Mouse (Mus musculus) intestine, embryonic 14.5 days (tissue): ENCODE data around the gene Dnaaf1. TPM values are rescaled to one million over a fixed set of nuclear protein-coding genes. Genes with fewer than 3 reads are reported as not detected.
A peak's percentile ranks its signal among the peaks of the same experiment; 100 is the strongest.

Experiments
- ATAC-seq: fragments of 200-750 bp; cut with Nextera tagmentation; replicated peaks from 2 replicates; pipeline ENCODE4 v1.8.0; 2017; ENCODE audit warnings: low read depth, moderate number of reproducible peaks, moderate TSS enrichment, moderate library complexity; ENCODE audit not compliant: low FRiP score, low TSS enrichment
- DNase-seq: peaks from one replicate; pipeline ENCODE4 v3.0.0-alpha.2; 2018; ENCODE audit warnings: low spot score
- H3K27ac ChIP-seq: fragments of 300-500 bp; sonication (generic); 2 replicates; pipeline ENCODE4 v1.5.1; 2014; ENCODE audit warnings: low read depth, mild to moderate bottlenecking, control low read depth
- H3K27me3 ChIP-seq: fragments of 300-500 bp; sonication (generic); replicated peaks from 2 replicates; pipeline ENCODE4 v1.6.1; 2014; ENCODE audit warnings: low read length, control low read depth; ENCODE audit not compliant: control insufficient read depth, insufficient read depth
- H3K36me3 ChIP-seq: fragments of 300-500 bp; sonication (generic); 2 replicates; pipeline ENCODE4 v1.6.1; 2014; ENCODE audit warnings: low read length, control low read depth; ENCODE audit not compliant: control insufficient read depth, insufficient read depth
- H3K4me1 ChIP-seq: fragments of 300-500 bp; sonication (generic); replicated peaks from 2 replicates; pipeline ENCODE4 v1.6.1; 2014; ENCODE audit warnings: low read length, control low read depth, mixed read lengths; ENCODE audit not compliant: control insufficient read depth, insufficient read depth
- H3K4me2 ChIP-seq: fragments of 300-500 bp; sonication (generic); 2 replicates; pipeline ENCODE4 v1.6.1; 2014; ENCODE audit warnings: low read length
- H3K4me3 ChIP-seq: fragments of 300-500 bp; sonication (generic); 2 replicates; pipeline ENCODE4 v1.5.1; 2014; ENCODE audit warnings: low read depth, low read length, control low read depth, mixed read lengths
- H3K9ac ChIP-seq: fragments of 300-500 bp; sonication (generic); 2 replicates; pipeline ENCODE4 v1.6.1; 2014; ENCODE audit warnings: mild to moderate bottlenecking, low read length
- H3K9me3 ChIP-seq: fragments of 300-500 bp; sonication (generic); 2 replicates; pipeline ENCODE4 v1.6.1; 2016; ENCODE audit warnings: low read length, control low read depth; ENCODE audit not compliant: control insufficient read depth
- WGBS: fragments of 180-500 bp; shearing (Covaris S2); extraction: QIAGEN DNeasy Blood & Tissue Kit; methylation state at CpG from one replicate; pipeline ENCODE4 v1.1.7; 2014; 5-methylcytosine and 5-hydroxymethylcytosine counted together
- polyA plus RNA-seq: library from polyadenylated mRNA; unstranded; fragments of >200 nt; fragmentation: Nextera tagmentation; extraction: Ambion mirVana; gene quantifications from 2 replicates; pipeline ENCODE4 v1.2.1, GENCODE M21; 2014

Gene Dnaaf1
- polyA plus RNA-seq, 1 experiment from 2014 or later: 0.37 TPM

DNA sequence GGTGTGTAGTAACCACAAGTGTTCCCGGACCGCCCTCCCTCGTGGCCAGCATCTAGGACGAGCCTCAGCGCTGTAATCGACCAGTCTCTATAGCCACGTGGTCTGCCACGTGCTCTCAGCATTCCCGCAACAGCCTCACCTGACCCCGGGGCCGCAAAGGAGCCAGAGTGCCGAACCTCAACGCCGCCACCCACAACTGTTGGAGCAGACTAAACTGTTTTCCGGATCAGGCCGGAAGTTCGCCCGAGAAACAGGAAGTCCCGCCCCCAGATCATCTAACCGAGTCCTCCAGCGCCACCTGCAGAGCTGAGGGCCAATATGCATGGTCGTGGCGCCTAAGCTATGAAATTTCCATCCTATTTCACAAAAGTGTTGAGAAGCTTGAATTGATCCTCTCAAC is 30.0 kb downstream of the Dnaaf1 start, which contains the start of gene Taf1c:
Taf1c (minus strand) TSS at position 227 of the 400 bp plus-strand sequence.
- peak within 1 kb of the TSS; percentile 61 for H3K9ac ChIP-seq
- WGBS: under 1% methylated on average over 23 of the region's 23 CpGs
- H3K4me3 ChIP-seq: peak within 1 kb of the TSS; percentile 77
- no peaks in the 10 kb centered on the region for H3K27me3 ChIP-seq
- no peak within 1 kb of the TSS for H3K27ac ChIP-seq
- H3K4me2 ChIP-seq: peak within 1 kb of the TSS; percentile 75
- ATAC-seq (peak; percentile 83), DNase-seq (peak; percentile 97)
- 0 out of 2 replicates have a peak, but pooled peaks cover 5% of the 10 kb centered on the region for H3K9me3 ChIP-seq
- peaks cover 7% of the 10 kb centered on the region; the same call in 1 of the 2 replicates for H3K4me1 ChIP-seq
- peaks cover 26% of the 10 kb centered on the region for H3K36me3 ChIP-seq

DNA sequence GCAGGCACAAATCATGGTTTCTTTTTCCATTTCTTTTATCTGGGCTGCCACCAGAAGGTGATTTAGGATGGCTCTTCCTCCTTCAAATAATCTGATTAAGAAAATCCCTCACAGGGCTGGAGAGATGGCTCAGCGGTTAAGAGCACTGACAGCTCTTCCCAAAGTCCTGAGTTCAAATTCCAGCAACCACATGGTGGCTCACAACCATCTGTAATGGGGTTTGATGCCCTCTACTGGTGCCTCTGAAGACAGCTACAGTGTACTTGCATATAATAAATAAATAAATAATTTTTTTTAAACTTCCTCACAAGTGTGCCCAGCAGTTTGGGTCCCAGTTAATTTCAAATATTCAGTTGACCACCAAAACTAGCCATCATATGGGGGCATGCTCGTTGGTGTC is 31.2 kb downstream of the Dnaaf1 start:
- no peak overlapping the region for H3K4me3 ChIP-seq
- H3K9ac ChIP-seq: no peak overlapping the region
- H3K36me3 ChIP-seq: peaks cover 15% of the 10 kb centered on the region
- no peak overlapping the region for H3K4me2 ChIP-seq
- 80% methylated on average over 2 of the region's 2 CpGs for WGBS
- no peak for ATAC-seq
- no peak for DNase-seq
- no peak overlapping the region for H3K27ac ChIP-seq
- no peaks in the 10 kb centered on the region for H3K27me3 ChIP-seq
- peaks cover 7% of the 10 kb centered on the region; the same call in 1 of the 2 replicates for H3K4me1 ChIP-seq
- H3K9me3 ChIP-seq: 0 out of 2 replicates have a peak, but pooled peaks cover 5% of the 10 kb centered on the region

DNA sequence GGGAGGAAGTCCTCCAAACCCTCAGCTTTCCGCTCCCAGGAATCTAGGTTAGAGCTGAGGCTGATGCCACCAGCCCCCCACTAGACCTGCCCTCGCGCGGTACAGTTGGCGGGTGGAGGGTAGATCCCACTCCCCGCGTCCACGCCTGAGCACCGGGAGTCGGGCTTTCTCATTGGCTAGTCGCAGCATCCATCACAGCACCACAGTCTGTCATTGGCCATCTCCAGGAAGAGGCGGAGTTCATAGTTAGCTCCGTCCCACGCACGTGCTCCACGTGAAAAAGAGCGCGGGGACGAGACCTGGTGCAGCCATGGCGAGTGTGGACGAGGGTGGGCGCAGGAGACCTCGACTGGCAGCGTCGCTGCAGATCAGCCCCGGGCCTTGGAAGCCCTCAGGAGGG is 37.4 kb downstream of the Dnaaf1 start, which contains the start of gene Adad2:
Adad2 (plus strand) TSS at position 277 of the 400 bp plus-strand sequence.
- DNase-seq (no peak), ATAC-seq (no peak)
- no peak within 1 kb of the TSS for H3K27ac ChIP-seq
- no peaks in the 10 kb centered on the region for H3K4me1 ChIP-seq
- 79% methylated on average over 26 of the region's 26 CpGs for WGBS
- H3K9me3 ChIP-seq: 0 out of 2 replicates have a peak, but pooled peaks cover 5% of the 10 kb centered on the region
- H3K4me2 ChIP-seq: no peak within 1 kb of the TSS
- no peak within 1 kb of the TSS for H3K4me3 ChIP-seq
- no peak within 1 kb of the TSS for H3K9ac ChIP-seq
- H3K36me3 ChIP-seq: no peaks in the 10 kb centered on the region
- H3K27me3 ChIP-seq: no peaks in the 10 kb centered on the region

DNA sequence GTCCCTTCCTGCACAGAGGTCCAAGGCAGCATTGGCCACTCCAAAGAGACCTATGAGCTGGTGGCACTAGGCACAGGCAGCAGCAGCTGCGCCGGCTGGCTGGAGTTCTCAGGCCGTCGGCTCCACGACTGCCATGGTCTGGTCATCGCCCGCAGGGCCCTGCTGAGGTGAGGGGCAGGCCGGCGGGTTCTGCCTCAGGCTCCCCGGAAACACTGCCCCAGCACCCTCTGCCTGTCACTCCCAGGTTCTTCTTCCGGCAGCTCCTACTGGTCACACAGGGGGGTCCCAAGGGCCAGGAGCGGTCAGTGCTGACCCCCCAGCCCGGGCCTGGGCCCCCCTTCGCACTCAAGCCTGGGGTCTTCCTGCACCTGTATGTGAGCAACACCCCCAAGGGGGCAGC is 40.1 kb downstream of the Dnaaf1 start:
- H3K4me1 ChIP-seq: no peaks in the 10 kb centered on the region
- H3K27me3 ChIP-seq: no peaks in the 10 kb centered on the region
- WGBS: 81% methylated on average over 12 of the region's 14 CpGs
- H3K36me3 ChIP-seq: no peaks in the 10 kb centered on the region
- DNase-seq (no peak), ATAC-seq (no peak)
- no peak overlapping the region for H3K4me2 ChIP-seq
- H3K9ac ChIP-seq: no peak overlapping the region
- no peak overlapping the region for H3K27ac ChIP-seq
- H3K4me3 ChIP-seq: no peak overlapping the region
- H3K9me3 ChIP-seq: no peaks in the 10 kb centered on the region

DNA sequence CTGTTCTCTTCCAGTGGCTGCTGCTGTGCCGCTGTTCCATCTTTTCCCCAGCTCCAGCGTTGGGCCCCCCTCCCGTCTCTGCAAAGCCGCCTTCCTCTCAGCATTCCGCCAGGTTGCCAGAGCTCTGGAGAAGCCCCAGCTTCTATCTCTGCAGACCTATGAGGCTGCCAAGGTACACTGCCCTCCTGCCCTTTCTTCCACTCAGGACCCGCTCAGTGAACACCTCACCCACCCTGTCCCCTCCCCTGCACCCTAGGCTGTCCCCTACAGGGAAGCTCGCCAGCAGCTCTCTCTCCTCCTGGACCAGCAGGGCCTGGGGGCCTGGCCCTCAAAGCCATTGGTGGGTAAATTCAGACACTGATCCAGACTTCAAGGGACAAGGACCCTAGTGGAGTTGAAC is 41.3 kb downstream of the Dnaaf1 start:
- no peak overlapping the region for H3K9ac ChIP-seq
- H3K27ac ChIP-seq: no peak overlapping the region
- no peak for DNase-seq
- no peak overlapping the region for H3K4me2 ChIP-seq
- ATAC-seq: no peak
- no peaks in the 10 kb centered on the region for H3K4me1 ChIP-seq
- H3K27me3 ChIP-seq: no peaks in the 10 kb centered on the region
- H3K9me3 ChIP-seq: no peaks in the 10 kb centered on the region
- no peaks in the 10 kb centered on the region for H3K36me3 ChIP-seq
- 78% methylated on average over 7 of the region's 7 CpGs for WGBS
- H3K4me3 ChIP-seq: no peak overlapping the region

DNA sequence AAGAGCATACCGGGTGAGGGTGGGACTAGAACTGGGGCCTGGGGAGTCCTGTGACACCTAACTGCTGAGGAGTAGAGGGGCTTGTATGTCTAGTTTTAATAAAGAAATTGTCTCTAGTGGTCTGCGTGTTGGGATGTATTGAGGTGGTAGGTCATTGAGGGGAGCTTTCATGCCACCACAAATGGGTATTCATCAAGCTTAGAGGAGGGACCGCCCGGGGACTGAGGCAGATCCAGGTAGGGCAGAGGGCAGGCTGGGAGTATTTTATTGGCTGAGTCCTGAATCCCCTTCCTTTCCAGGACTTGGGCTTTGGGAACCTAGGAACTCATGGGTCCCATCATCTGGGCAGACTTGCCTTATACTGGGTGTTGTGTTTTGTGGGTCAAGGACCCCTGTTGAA is 41.8 kb downstream of the Dnaaf1 start:
- no peak overlapping the region for H3K4me2 ChIP-seq
- H3K36me3 ChIP-seq: no peaks in the 10 kb centered on the region
- DNase-seq: no peak
- no peaks in the 10 kb centered on the region for H3K27me3 ChIP-seq
- no peak for ATAC-seq
- H3K9ac ChIP-seq: no peak overlapping the region
- no peaks in the 10 kb centered on the region for H3K4me1 ChIP-seq
- no peak overlapping the region for H3K4me3 ChIP-seq
- no peak overlapping the region for H3K27ac ChIP-seq
- WGBS: 89% methylated on average over 4 of the region's 4 CpGs
- no peaks in the 10 kb centered on the region for H3K9me3 ChIP-seq

DNA sequence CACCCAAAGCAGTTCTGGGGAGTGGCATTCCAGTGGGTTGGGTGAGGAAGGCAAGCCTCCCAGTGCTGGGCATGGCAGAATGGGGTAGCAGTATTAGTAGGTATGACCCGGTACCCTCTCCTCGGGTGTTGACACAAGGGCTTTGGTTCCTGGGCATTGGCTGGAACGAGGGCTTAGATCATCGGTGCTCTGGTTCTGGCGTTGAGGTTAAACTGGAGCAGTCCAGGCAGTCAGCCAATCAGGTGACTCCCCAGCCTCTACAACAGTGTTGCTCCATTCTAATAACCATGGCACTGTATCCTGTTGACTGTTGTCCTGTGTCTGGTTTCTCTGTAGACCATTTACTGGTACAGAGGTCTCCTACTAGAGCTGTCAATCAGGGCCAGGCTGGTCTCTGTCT is 42.6 kb downstream of the Dnaaf1 start:
- no peak overlapping the region for H3K4me3 ChIP-seq
- ATAC-seq (no peak), DNase-seq (no peak)
- no peaks in the 10 kb centered on the region for H3K9me3 ChIP-seq
- H3K9ac ChIP-seq: no peak overlapping the region
- no peaks in the 10 kb centered on the region for H3K27me3 ChIP-seq
- no peak overlapping the region for H3K4me2 ChIP-seq
- H3K27ac ChIP-seq: no peak overlapping the region
- WGBS: 89% methylated on average over 5 of the region's 5 CpGs
- H3K4me1 ChIP-seq: no peaks in the 10 kb centered on the region
- H3K36me3 ChIP-seq: no peaks in the 10 kb centered on the region

DNA sequence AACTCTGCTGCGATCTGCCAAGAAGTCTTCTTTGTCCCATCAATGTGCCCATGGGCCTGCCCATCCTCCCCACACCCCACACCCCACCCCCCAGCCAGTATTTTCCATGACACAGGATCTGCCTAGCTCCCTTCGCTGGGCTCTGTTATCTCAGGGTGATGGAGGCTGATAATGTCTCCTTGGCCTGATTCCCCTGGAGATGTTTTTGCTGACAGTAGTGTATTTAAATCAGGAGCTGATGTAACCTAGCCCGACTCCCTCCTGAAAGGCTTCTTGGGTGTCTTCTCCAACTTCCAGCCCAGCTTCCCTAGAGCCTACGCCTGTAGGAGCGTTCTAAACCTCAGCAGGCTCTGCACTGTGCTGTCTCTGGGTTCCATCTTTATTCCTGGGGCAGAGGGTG is 43.9 kb downstream of the Dnaaf1 start:
- Histone ChIP-seq H3K4me1 (no peaks in the 10 kb centered on the region), H3K36me3 (no peaks in the 10 kb centered on the region), H3K4me2 (no peak overlapping the region), H3K4me3 (no peak overlapping the region), H3K9me3 (no peaks in the 10 kb centered on the region), H3K27me3 (no peaks in the 10 kb centered on the region), H3K9ac (no peak overlapping the region), H3K27ac (no peak overlapping the region)
- DNase-seq: no peak
- 51% methylated on average over 5 of the region's 5 CpGs for WGBS
- no peak for ATAC-seq

DNA sequence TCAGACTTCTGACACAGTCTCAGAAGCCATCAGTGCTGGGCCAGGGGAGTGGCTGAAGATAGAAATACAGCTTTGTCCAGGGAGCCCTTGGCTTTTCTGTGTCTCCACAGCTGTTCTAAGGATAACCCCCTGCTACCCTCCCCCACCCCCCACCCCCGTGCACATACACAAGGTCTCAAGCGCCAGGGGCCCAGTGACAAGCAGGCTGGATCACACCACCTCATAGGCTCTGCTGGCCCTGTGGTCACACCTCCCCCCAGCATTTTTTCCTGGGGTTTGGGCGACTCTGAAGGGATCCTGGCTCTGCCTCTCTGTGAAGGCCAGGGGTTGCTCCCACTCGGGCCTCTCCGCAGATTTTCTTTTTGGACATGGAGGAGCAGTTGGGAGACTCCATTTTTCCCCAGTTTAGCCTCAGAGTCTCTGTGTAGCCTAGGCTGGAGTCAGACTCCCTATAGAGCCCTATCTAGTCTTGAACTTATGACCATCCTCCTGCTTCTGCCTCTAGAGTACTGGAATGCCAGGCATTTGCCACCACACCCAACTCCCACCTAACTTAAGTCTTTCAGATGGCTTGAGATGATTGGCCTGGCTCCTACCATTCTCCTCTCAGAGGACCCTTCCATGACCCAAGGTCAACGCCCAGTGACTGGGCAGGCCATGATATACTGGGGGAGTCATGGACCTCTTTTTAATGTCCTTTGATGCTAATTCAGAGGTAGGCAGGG is 45.2 kb downstream of the Dnaaf1 start:
- Histone ChIP-seq H3K4me2 (no peak overlapping the region), H3K4me3 (no peak overlapping the region), H3K9me3 (no peaks in the 10 kb centered on the region), H3K9ac (no peak overlapping the region), H3K27ac (no peak overlapping the region), H3K36me3 (no peaks in the 10 kb centered on the region), H3K27me3 (no peaks in the 10 kb centered on the region), H3K4me1 (no peaks in the 10 kb centered on the region)
- ATAC-seq (no peak), DNase-seq (no peak)
- WGBS: 73% methylated on average over 6 of the region's 6 CpGs
